Mouse (Mus musculus): Measurements from ENCODE around the gene Fam19a1. TPM values are rescaled to one million over a fixed set of nuclear protein-coding genes. Genes with fewer than 3 reads are reported as not detected.

Gene Fam19a1
- total RNA-seq, 2 experiments from 2014 or later = 0.12 TPM; not detected in 1

DNA sequence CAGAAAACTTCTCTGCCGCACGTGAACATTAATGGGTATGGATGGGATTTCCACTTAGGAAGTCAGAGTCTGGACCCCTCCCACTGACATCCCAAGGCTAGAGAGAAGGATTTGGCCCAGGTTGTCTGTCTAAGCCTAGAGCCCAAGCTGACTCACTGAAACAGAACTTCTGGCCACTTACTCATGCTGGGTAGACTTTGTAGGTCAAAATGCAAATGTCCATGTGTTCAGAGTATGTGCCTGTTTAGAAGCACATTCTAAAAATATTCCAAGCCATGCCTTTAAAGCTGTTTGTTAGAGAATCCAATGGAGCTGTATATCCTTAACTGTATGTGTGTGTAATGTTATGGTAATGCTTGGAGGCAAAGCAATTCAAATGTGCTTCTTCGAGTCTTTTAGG, 145.7 kb downstream of the Fam19a1 start:
- DNase-seq = no peak

DNA sequence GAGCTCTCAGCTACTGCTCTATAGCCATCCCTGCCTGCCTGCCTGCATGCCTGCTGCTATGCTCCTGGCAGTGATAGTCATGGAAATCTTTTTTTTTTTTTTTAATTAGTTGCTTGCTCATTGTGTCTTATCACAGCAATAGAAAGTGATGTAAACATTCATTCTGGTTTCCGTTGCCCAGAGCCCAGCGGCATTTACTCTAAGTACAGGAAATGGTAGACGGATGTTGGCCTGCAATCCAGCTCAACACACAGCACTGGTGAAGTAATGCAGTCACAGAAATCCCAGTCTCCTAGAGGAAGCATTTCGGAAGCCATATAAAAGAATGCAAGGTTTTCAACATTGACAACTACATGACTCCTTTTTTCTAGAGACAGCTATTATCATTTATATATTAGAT, 153.5 kb downstream of the Fam19a1 start:
- DNase-seq = no peak

DNA sequence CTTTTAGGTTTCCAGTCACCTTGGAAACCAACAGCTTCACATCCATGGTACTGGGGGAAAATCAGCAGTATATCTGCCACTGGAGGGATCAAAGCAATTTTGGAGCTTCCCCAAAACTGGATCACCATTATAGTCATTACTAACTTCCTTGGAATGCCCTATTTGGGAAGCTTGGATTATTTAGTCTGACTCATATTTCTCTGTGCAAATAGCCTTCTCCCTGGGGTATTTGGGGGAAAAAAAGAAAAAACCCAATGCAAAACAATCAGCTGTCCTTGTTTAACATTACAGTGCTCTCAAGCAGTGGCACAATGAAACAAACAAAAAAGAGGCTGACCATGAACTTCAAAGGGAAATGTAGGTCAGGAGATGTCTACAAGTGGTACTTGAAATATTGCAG, 155.8 kb downstream of the Fam19a1 start:
- no peak for DNase-seq

DNA sequence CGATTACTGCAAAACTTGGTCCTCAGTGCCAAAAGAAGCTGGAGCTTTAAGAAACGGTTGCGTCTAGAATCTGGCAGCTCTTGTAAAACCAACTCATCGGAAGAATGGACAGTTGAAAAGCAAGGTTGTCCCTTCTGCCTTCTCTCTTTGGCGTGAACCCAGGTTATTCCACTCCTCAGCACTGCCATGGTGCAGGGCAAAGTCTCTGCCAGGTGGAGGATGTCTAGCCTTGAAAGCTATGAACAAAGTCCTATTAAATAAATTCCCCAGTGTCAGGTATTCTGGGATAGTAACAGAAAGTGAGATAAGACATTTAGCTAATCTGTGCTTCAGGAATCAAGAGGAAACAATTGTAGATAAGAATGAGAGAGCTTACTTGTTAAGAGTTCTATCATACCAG, 157.5 kb downstream of the Fam19a1 start:
- no peak for DNase-seq

DNA sequence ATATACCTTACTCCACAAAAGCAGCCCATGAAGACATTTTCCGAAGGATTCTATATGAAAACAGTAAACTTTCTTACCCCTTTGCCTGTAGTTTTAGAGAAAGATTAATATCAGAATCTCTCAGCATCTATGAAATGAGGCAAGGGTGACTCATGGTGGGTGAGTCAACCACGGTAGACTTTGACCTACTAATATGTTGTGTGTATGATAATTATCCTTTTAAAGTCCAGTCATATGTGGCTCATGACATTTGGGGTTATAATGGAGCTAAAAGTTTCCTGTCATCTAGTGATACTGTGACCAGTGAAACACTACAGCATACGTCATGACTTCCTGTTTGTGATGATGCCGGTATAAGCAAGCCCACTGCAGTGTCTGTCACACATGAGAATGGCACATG, 170.8 kb downstream of the Fam19a1 start:
- no peak for DNase-seq

DNA sequence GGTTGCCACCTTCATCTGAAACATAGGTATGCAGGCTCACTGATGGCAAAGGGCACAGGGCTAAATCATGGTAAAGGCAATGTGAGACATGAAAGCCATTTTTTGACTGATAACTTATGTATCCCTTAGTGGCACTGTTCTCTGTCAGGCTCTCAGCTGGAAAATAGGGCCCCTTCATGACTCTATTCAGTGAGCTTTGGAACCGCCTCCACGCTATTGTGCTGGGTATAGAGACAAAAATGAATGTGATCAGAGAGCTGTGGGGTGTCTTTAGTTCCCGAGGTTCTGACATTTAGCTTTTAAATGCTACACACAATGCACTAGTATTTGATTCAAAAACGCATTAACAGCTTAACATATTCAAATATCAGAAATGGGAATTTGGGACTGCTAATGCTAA, 171.6 kb downstream of the Fam19a1 start:
- no peak for DNase-seq

DNA sequence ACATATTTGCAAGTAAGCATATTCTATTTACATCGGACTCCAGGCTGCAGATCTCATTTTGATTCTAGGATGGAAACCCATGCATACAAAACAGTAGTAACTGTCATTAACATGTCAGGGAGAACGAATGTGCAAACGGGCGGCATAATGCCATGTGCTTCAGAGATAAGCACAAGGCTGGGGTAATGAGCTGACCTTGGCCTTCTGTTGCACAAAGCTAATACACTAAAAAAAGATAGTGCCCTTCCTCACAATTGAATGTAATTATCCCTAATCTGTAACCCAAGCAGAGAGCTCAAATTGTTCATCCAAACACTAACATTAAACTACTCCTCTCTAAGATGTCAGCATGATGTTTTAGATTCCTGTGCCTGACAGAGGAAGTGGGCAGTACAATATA, 173.3 kb downstream of the Fam19a1 start:
- no peak for DNase-seq

DNA sequence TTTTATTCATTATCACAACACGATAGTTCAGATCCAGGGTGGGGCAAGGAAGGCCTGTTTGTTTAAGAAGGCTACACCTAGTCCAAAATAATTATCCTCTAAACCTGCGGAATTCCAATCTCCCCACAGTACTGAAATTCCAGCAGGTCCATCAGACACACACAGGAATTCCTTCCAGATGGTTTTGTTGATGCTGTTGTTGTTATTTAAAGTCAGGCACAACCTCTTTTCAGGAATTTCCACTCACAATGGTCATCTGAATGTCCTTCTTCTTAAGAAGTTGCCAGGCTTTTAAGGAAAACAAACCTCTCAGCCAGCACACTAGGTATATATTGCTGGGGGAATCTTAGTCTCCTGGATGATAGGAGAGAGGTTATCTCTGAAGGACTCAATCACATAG, 174.4 kb downstream of the Fam19a1 start:
- DNase-seq = no peak

DNA sequence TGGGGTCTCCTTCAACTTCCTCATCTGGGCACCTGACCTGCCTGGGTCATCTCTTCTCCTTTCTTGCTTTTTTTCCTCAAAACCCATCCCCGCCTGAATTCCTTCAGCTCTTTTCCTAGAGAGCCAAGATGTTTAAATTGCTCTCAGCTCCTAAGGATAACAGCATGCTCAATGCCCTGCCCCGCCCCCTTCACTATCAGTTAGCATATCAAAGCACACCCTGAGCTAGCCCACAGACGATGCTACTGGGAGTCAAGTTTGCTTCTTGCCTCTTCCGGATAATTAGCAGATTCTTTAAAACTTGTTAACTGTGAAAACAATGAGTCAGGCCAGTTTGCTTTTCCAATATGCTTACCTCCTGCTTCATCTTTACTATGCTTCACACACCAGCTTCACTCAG, 176.7 kb downstream of the Fam19a1 start:
- no peak for DNase-seq

DNA sequence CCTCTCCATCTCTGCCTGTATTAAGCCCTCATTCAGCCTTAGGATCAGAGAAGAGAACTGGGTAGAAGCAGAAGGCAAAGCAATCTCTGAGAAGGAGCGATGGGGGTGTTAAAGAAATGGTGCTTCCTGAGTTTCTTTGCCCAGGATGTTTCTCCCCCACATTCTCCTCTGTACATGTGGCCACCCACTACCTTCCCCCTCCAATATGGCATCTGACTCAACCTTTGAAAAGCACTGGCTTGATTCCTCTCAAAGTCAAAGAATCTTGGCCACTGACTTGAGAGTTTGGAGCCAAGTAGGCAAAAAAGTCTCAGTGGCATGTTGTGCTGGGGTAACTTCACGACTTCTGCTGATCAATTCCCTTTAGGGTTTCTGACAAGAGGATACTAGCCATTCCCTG, 234.5 kb downstream of the Fam19a1 start:
- no peak for DNase-seq

DNA sequence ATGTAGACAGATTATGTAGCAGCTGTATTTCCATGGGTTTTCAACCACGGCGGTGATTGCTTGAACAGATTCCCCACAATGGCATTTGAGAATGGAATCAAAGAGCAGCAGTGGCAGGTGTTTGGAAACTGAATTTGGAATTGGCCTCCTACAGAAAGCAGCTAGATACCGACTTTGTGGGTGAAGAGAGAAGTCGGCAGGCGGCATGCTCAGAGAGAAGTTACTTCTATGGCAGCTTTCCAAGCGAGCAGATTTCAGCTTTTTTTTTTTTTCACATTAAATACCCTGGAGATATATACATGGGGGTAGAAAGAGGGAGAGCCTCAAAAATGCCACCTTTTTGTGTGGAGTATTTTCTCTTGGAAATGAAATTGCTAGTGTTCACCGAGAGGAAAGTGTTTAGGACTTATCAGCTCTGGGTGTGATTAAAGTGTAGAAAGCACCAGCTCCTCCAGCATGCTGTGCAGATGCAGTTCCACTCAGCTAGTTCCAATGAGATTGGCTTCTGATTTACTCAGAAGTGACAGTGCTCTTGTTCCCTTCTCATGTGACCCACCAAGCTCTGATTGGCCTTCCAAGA, 236.6 kb downstream of the Fam19a1 start:
- DNase-seq = no peak

DNA sequence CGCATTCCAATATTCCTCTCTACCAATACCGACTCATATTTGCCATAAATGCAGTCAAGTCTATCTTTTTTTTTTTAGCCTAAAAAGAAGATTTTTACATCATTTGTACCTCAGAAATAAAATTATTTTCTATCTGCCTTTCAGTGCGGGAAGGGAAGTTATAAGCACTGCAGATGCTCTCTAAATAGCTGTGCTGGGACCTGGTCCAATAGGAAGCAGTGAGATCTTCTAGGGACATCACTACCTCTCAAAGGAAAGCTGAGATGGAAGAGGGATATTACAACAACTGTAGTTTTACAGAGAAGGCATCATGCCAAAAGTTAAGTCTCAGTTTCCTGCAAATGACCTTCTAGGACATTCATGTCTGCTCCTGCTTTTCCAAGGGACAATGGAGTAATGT, 256.6 kb downstream of the Fam19a1 start:
- no peak for DNase-seq

DNA sequence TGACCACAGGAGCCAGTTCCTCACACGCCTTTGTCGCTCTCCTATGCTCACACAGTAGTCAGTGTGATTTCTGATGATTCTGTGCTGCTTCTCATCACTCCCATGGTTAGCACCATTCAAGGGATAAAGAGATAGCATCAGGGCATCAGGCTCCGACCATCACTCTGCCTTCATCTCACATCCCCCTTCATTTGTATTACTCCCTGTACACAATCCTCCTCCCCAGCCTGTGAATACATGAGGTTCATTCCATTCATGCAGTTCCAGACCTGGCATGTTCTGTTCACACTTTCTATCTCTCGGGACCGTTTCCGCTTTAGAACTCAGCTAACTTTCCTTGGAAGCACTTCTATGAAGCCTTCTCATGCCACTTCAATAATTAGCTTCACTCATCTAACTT, 259.9 kb downstream of the Fam19a1 start:
- no peak for DNase-seq

DNA sequence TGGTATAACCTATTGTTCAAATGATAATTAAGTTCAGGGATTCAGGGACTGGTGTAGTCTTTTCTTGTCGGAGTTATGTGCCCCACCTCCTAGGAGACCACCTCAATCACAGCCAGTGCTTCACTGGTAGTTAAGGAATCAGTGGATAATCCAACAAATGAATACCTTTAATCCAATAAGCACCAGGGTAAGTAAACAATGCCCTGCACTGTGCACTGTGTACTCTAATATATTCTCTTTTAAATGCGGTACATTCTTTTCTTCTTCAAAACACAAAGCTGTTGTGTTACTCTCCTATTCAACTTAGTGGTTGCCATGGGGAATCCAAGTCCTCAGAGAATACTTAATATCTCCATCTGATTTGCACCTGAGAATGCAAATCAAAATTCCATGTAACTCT, 260.3 kb downstream of the Fam19a1 start:
- DNase-seq = no peak

DNA sequence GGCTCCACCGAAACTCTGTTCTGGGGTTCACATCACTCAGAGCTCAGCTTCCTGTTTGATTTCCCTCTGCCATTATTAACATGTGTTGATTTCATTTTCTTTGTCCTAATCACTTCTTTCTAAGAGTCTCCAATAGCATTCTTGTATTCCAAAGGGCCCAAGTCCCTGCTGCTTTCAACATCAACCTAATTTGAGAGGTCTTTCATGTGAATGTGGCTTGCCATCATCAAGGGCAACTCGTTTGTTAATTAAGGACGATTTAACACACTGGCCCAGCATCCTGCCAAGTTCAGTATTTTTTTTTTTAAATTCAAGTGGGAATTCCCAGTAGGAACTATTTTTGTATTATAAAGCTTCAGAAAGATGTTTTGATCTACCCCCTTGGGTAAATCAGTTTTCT, 263.8 kb downstream of the Fam19a1 start:
- no peak for DNase-seq

DNA sequence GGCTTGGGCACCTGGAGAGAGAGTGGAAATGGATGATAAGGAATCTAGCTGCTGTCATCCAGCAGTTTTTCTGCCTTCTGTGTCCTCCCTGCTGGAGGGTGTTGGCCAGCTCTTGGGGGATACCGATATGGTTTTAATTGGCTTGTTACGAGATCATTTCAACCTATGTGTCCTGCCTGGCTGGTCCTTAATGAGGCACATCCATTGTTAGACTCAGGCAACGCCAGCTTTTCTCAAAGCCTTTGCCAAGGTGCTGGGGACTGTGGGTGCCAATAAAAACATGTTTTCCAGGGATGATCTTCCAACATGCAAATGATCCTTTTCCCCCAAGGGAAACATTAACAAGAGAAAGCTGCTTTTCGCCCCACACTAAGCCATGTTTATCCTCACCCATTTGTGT, 266.3 kb downstream of the Fam19a1 start:
- no peak for DNase-seq

DNA sequence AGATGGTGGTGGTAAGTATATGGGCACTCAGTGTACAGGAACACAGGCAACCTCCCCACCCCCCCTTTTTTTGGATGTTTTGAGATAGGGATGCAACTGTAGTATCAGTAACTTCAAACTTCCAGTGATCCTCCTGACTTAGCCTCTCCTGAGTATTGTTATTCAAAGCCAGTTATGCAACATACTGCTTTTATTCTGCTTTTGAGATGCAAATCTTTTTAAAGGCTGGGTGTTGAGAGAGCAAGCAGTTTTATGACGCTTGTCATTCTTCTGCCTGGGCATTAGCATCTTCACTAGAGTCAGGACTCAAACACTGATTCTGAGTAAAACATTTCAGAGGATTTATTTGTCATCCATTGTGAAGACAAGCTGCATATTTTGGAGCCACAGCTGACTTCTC, 271.5 kb downstream of the Fam19a1 start:
- DNase-seq = no peak

DNA sequence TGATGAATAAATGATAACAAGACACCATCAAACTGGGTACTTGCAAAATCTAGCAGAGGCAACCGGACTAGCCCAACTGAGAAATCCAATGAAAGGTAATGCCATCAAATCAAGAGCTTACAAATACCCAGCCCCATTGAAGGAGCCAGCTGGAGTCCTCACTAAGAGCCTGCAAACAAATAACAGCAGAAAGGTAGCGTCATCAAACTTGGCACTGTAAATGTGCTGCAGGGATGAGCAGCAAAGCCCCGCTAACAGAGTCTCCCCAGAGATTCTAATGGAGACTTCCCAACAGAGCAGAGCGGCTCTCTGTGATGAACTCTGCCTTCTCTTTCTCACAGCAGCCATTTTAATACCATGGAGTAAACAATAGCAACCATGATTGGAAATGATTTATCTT, 305.9 kb downstream of the Fam19a1 start:
- DNase-seq = no peak

DNA sequence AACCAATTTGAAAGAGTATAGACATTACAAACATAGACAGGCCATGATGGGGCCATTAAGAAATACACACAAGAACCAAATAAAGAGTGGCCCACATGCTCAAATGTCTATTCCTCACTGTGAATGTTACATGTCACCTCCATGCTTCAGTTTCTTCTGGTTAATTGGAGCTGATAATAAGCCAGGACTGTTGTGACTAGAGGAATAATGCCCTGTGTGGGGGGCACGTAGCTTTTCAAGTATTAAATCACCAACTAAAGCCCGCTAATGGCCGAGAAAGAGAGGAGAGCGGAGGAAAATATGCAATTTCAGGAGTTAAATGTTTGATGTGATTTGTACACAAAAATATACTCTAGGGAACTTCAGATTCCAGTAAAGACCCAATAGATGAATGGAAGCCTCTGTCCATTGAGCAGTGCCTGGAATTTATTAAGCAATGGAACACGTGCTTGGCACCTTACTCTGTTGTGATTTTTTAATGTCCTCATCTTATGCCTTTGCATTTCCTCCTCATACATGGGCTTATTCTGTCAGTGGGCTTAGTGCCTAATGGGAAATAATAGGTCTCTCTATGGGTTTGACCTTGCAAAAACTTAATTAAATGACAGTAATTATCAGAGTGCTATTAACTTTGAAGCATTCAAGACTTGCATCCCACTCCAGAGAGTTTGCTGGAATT, 306.9 kb downstream of the Fam19a1 start:
- DNase-seq = no peak

DNA sequence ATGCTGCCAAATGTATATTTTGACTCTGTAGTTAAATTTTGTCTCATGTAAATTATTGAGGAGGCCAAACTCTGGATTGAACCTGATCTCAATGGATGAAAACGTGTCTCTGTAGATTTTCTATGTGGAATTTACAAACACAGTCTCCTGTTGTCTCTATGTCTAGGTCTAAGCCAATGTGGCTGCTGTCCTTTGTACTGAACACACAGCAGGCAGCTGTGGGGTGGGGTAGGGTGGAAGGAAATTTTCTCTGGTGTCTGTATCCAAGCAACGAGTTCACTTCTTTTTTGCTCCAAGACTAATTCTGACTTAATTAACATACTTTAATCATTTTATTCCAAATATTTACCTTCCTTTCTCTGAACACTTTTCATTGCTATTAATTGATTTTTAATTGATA, 307.6 kb downstream of the Fam19a1 start:
- peak; percentile 8 for DNase-seq

DNA sequence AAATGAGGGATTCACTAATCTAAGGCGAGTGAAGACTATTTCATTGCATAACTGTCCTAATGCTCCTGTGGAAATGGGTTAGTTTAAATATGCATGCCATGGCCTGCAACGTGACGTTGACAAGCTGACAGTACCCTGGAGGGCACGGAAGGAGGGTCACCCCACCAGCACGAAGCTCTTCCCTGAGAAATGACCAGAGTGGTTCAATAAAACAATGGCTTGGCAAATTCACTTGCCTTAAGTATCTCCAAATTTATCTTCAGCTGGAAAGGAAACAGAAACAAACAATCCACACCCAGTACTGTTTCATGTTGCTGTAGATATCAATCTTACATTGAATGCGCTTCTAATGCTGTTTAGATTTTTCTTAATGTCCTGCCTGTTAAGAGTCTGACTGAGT, 316.4 kb downstream of the Fam19a1 start:
- no peak for DNase-seq

DNA sequence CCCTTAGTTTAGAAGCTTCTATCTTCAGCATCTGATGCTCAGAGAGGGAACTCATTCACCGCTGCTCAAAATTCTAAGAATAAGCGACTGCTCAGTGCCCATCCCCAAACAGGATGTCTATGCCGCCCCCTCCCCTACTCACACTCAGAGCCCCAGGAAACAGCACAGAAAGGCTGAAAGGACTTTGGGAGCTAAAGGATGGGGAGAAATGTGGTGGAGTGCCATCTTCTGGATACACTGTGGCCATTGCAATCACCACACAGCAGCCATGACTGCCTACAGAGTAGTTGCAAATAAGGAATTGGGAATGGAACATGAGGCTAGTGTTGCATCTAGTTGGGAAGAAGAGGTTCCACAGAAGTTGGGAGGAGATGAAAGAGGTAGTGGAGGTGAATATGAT, 319.4 kb downstream of the Fam19a1 start:
- DNase-seq = peak; percentile 5

DNA sequence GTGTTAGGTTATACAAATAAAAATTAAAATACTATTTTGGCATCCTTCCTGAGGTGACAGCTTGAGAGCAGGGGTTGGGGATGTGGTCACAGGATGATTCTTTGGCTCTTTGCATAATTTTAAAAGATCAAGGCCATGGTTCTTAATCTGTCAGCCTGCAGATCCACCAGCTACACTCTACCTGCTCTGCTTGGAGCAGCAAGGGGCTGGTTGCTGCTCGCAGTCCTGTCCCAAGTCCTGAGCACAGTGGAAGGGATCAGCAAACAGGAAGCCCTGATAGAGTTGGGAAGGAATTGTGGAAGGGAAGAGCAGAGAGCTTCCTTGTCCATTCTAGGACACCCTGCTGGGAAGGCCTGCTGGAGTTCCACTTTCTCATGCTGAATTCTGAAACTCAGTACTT, 320.9 kb downstream of the Fam19a1 start:
- DNase-seq = no peak

DNA sequence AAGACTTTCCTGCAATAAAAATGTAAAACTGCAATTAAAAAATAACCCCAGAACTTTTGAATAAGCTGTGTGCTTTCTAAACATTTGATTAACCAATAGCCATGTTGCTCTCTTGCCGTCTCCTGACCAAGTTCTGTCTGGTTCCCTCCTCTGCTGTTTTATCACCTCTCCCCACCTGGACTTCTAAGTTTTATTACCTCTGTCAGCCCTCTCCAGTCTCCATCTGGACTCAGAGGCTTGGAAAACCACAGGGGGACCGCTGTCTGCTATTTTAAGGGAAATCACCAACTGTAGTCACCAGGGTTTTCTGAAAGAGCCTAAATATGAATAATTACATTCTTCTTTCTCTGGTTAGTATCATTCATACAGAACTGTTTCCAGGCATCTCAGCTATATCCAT, 322.6 kb downstream of the Fam19a1 start:
- no peak for DNase-seq

DNA sequence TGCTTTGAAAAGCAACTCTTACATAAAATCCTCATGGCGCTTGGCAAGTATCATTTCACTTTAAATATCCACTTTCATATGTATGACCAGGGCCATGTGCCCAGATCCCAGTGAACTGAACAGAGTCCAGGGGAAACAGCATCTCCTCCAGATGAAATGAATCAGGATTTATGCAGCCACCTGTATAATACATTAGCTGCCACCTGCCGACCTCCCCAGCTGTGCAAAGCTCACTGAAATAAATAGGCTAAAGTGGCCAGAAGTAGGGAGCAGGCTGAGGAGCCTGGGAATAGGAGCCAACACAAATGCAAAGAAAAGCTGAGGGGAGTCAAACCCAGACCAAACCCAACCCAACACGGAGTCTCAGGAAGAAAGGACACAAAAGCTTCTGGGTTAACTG, 324.9 kb downstream of the Fam19a1 start:
- no peak for DNase-seq

All from heart, postnatal 4 days (tissue).